Mouse (Mus musculus) intestine, postnatal 0 days (tissue): ENCODE data around the gene Lats1. TPM values are rescaled to one million over a fixed set of nuclear protein-coding genes. Genes with fewer than 3 reads are reported as not detected.

Experiments used
- ATAC-seq: fragments of 200-750 bp; cut with Nextera tagmentation; 2 replicates; pipeline ENCODE4 v1.8.0; 2017; ENCODE audit warnings: mild to moderate bottlenecking, moderate TSS enrichment, moderate library complexity
- H3K27ac ChIP-seq: fragments of 300-500 bp; sonication (generic); 2 replicates; pipeline ENCODE4 v1.5.1; 2014; ENCODE audit warnings: mild to moderate bottlenecking, low read depth, low read length, moderate library complexity
- H3K27me3 ChIP-seq: fragments of 300-500 bp; sonication (generic); replicated peaks from 2 replicates; pipeline ENCODE4 v1.6.1; 2014; ENCODE audit warnings: low read length, mixed read lengths; ENCODE audit not compliant: control insufficient read depth, insufficient read depth
- H3K36me3 ChIP-seq: fragments of 300-500 bp; sonication (generic); 2 replicates; pipeline ENCODE4 v1.6.1; 2014; ENCODE audit warnings: mild to moderate bottlenecking, moderate library complexity; ENCODE audit not compliant: control insufficient read depth, insufficient read depth
- H3K4me1 ChIP-seq: fragments of 300-500 bp; sonication (generic); replicated peaks from 2 replicates; pipeline ENCODE4 v1.6.1; 2014; ENCODE audit warnings: antibody characterized with exemption, low read length, mixed read lengths; ENCODE audit not compliant: control insufficient read depth, insufficient read depth
- H3K4me2 ChIP-seq: fragments of 300-500 bp; sonication (generic); replicated peaks from 2 replicates; pipeline ENCODE4 v1.6.1; 2014; ENCODE audit warnings: low read depth, mild to moderate bottlenecking, moderate library complexity
- H3K4me3 ChIP-seq: fragments of 300-500 bp; sonication (generic); 2 replicates; pipeline ENCODE4 v1.5.1; 2014; ENCODE audit warnings: low read depth, low read length
- H3K9ac ChIP-seq: fragments of 300-500 bp; sonication (generic); 2 replicates; pipeline ENCODE4 v1.6.1; 2014; ENCODE audit warnings: mild to moderate bottlenecking, low read depth, low read length
- H3K9me3 ChIP-seq: fragments of 300-500 bp; sonication (generic); 2 replicates; pipeline ENCODE4 v1.6.1; 2016; ENCODE audit warnings: mixed run types; ENCODE audit not compliant: control insufficient read depth
- CTCF ChIP-seq: sonication (generic); IDR thresholded peaks from 2 replicates; pipeline ENCODE4 v1.5.1; 2016; ENCODE audit warnings: low read depth, mild to moderate bottlenecking, control low read depth, antibody characterized with exemption, moderate library complexity
- WGBS: fragments of 180-500 bp; shearing (Covaris S2); extraction: QIAGEN DNeasy Blood & Tissue Kit; methylation state at CpG from one replicate; pipeline ENCODE4 v1.1.7; 2014; 5-methylcytosine and 5-hydroxymethylcytosine counted together
- polyA plus RNA-seq: library from polyadenylated mRNA; unstranded; fragments of >200 nt; fragmentation: Nextera tagmentation; extraction: Ambion mirVana; gene quantifications from 2 replicates; pipeline ENCODE4 v1.2.1, GENCODE M21; 2015

Gene Lats1
- polyA plus RNA-seq, 1 experiment from 2014 or later: 5.5 TPM

GRCm38 (mm10) chr10:7681343-7682025, 470 bp downstream of the Lats1 start:
- no peaks in the 10 kb centered on the region for H3K9me3 ChIP-seq
- under 1% methylated on average over 59 of the region's 64 CpGs for WGBS
- peaks cover 8% of the 10 kb centered on the region; the same call in 1 of the 2 replicates for H3K36me3 ChIP-seq
- ATAC-seq: peak; percentile 88
- peak; percentile 57 for TF ChIP-seq CTCF
- H3K27me3 ChIP-seq: no peaks in the 10 kb centered on the region
- peak overlapping the region; percentile 98 for H3K4me3 ChIP-seq
- H3K4me2 ChIP-seq: peak overlapping the region; percentile 79
- peaks cover 3% of the 10 kb centered on the region for H3K4me1 ChIP-seq
- H3K9ac ChIP-seq: peak overlapping the region; percentile 100
- H3K27ac ChIP-seq: peak overlapping the region; percentile 100

- no peaks in the 10 kb centered on the region for H3K9me3 ChIP-seq
- 34% methylated on average over 3 of the region's 3 CpGs for WGBS
- H3K27ac ChIP-seq: no peak overlapping the region; the same call in 1 of the 2 replicates
- H3K9ac ChIP-seq: peak overlapping the region; percentile 100
- H3K27me3 ChIP-seq: no peaks in the 10 kb centered on the region
- no peak for TF ChIP-seq CTCF
- peaks cover 3% of the 10 kb centered on the region for H3K4me1 ChIP-seq
- no peak for ATAC-seq
- peak overlapping the region; percentile 79 for H3K4me2 ChIP-seq
- 0 out of 2 replicates have a peak, but pooled peaks cover under 1% of the 10 kb centered on the region for H3K36me3 ChIP-seq
- peak overlapping the region; percentile 98 for H3K4me3 ChIP-seq
These were observed 1.2 kb downstream of the Lats1 start for GRCm38 (mm10) chr10:7682249-7682648.

GRCm38 (mm10) chr10:7686902-7687301, 5.9 kb downstream of the Lats1 start:
- Histone ChIP-seq H3K27ac (no peak overlapping the region), H3K4me3 (no peak overlapping the region), H3K4me1 (no peaks in the 10 kb centered on the region; the same call in none of the 2 replicates), H3K36me3 (peaks cover 8% of the 10 kb centered on the region), H3K27me3 (no peaks in the 10 kb centered on the region), H3K4me2 (no peak overlapping the region), H3K9me3 (no peaks in the 10 kb centered on the region), H3K9ac (no peak overlapping the region)
- 50% methylated on average over 6 of the region's 6 CpGs for WGBS
- TF ChIP-seq CTCF: no peak
- peak; percentile 45 for ATAC-seq

- Histone ChIP-seq H3K9me3 (no peaks in the 10 kb centered on the region), H3K27me3 (no peaks in the 10 kb centered on the region), H3K4me2 (no peak overlapping the region), H3K4me3 (no peak overlapping the region), H3K9ac (no peak overlapping the region), H3K36me3 (peaks cover 64% of the 10 kb centered on the region), H3K4me1 (no peaks in the 10 kb centered on the region), H3K27ac (no peak overlapping the region)
- no peak for ATAC-seq
- TF ChIP-seq CTCF: peak; percentile 32
These were observed 14.3 kb downstream of the Lats1 start for GRCm38 (mm10) chr10:7695286-7695685.

GRCm38 (mm10) chr10:7700120-7700519, 19.1 kb downstream of the Lats1 start:
- H3K4me1 ChIP-seq: no peaks in the 10 kb centered on the region
- no peaks in the 10 kb centered on the region for H3K27me3 ChIP-seq
- no peak for TF ChIP-seq CTCF
- H3K27ac ChIP-seq: no peak overlapping the region
- H3K4me3 ChIP-seq: no peak overlapping the region
- 77% methylated on average over 3 of the region's 3 CpGs for WGBS
- H3K4me2 ChIP-seq: no peak overlapping the region
- peaks cover 68% of the 10 kb centered on the region for H3K36me3 ChIP-seq
- no peak overlapping the region for H3K9ac ChIP-seq
- ATAC-seq: no peak
- H3K9me3 ChIP-seq: no peaks in the 10 kb centered on the region

- TF ChIP-seq CTCF: no peak
- Histone ChIP-seq H3K4me3 (no peak overlapping the region), H3K4me1 (no peaks in the 10 kb centered on the region), H3K4me2 (no peak overlapping the region), H3K27ac (no peak overlapping the region), H3K9ac (no peak overlapping the region), H3K9me3 (no peaks in the 10 kb centered on the region), H3K27me3 (no peaks in the 10 kb centered on the region), H3K36me3 (peaks cover 74% of the 10 kb centered on the region)
- no peak for ATAC-seq
- WGBS: 96% methylated on average over 6 of the region's 6 CpGs
These were observed 21.6 kb downstream of the Lats1 start for GRCm38 (mm10) chr10:7702586-7702985.

- TF ChIP-seq CTCF: no peak
- peaks cover 74% of the 10 kb centered on the region for H3K36me3 ChIP-seq
These were observed 29.1 kb downstream of the Lats1 start for GRCm38 (mm10) chr10:7710121-7710520.

More at GRCm38 (mm10) chr10:7710121-7710520, 29.1 kb downstream of the Lats1 start:
- H3K4me3 ChIP-seq: no peak overlapping the region
- no peak overlapping the region for H3K9ac ChIP-seq
- no peaks in the 10 kb centered on the region for H3K9me3 ChIP-seq
- WGBS: 89% methylated on average over 5 of the region's 5 CpGs
- no peak overlapping the region for H3K27ac ChIP-seq
- ATAC-seq: no peak
- H3K4me2 ChIP-seq: no peak overlapping the region
- H3K27me3 ChIP-seq: no peaks in the 10 kb centered on the region
- H3K4me1 ChIP-seq: no peaks in the 10 kb centered on the region
